In genomic region chr12:110909962-110910361, GRCm38 (mm10) we compare ENCODE assay signal across 24 mouse cellular contexts. TPM values are rescaled to one million over a fixed set of nuclear protein-coding genes. Genes with fewer than 3 reads are reported as not detected.
DNase-seq lines count a peak whose midpoint lies in the region; ATAC-seq and TF ChIP-seq lines count a peak whose summit lies in the region.
"Had no signal": no experiment of that assay in that cellular context is flagged by ENCODE, and none has a peak within 500 bp of the region (broad histone marks: within the 10 kb centered on the region; RNA-seq: fewer than 3 reads in every experiment).

No protein-coding gene starts in this region.

- no peak overlapping the region for H3K4me3 ChIP-seq in layer of hippocampus, adult 2 months
- H3K4me3 ChIP-seq: embryonic facial prominence, embryonic 10.5 days; embryonic facial prominence, embryonic 12.5 days; forebrain, embryonic 13.5 days; forebrain, embryonic 15.5 days had no signal

- no peak for TF ChIP-seq CTCF in layer of hippocampus, adult 2 months (conservative IDR thresholded peaks at IDR 0.05)

- ATAC-seq in frontal cortex, adult (ENCODE audit: low TSS enrichment) = peak; percentile 82
- ATAC-seq: activated CD4-positive, CD25-positive, alpha-beta regulatory T cell, adult 4 months; CD4-positive, CD25-positive, alpha-beta regulatory T cell, adult 4 months; forebrain, embryonic 13.5 days; forebrain, embryonic 15.5 days; forebrain, postnatal 0 days; Patski had no signal

- DNase-seq in frontal cortex, postnatal 25 days (ENCODE audit: low spot score in 2 of 2) = no peak
- DNase-seq in layer of hippocampus, adult 2 months (ENCODE audit: low spot score in 2 of 2) = peak in 1 of 2 experiments; percentile 36
- no peak for DNase-seq in layer of hippocampus, postnatal 36 days
- DNase-seq in brain, adult 2 months (ENCODE audit: low read depth, low spot score) = peak; percentile 79
- DNase-seq in telencephalon, adult 2 months (ENCODE audit: low read depth, low spot score) = peak; percentile 86
- DNase-seq in cerebellum, postnatal 25 days = no peak
- DNase-seq: adrenal gland, adult 8-10 months; adrenal gland, postnatal 14 days; adrenal gland, postnatal 36 days; B cell, adult 2 months; cerebellum, adult 11 months; cerebellum, adult 18-20 months; cerebellum, adult 8-10 months; cerebellum, postnatal 10 days; cerebellum, postnatal 36 days; forebrain, postnatal 0 days had no signal

- H3K27ac ChIP-seq in layer of hippocampus, adult 2 months = peak overlapping the region; percentile 84
- H3K27ac ChIP-seq: embryonic facial prominence, embryonic 10.5 days; embryonic facial prominence, embryonic 12.5 days; forebrain, embryonic 13.5 days; forebrain, embryonic 15.5 days had no signal

RNA-seq across cellular contexts. Expression of gene Tecpr2, which starts 20.9 kb away (rescaled TPM):
- total RNA-seq in layer of hippocampus, adult 2 months (2021) = 10 to 100 TPM; 39.5 to 42.0 TPM
- total RNA-seq in layer of hippocampus, postnatal 36 days (2021) = 10 to 100 TPM; 41.6 to 43.2 TPM

RNA-seq across cellular contexts. Expression of gene Cinp, which starts 21.0 kb away (rescaled TPM):
- total RNA-seq in layer of hippocampus, adult 2 months (2021) = 10 to 100 TPM; 63.4 to 65.1 TPM
- total RNA-seq in layer of hippocampus, postnatal 36 days (2021) = 10 to 100 TPM; 58.5 to 68.2 TPM

RNA-seq across cellular contexts. Expression of gene Zfp839, which starts 59.9 kb away (rescaled TPM):
- 10 to 100 TPM; 12.8 to 13.2 TPM for total RNA-seq in layer of hippocampus, adult 2 months (2021)
- 10 to 100 TPM; 11.6 to 12.4 TPM for total RNA-seq in layer of hippocampus, postnatal 36 days (2021)

Comparison
In these comparisons a context has a peak if more than half of its experiments do, and no peak if none do; other contexts are left out.
1. DNase-seq: peak in brain, adult 2 months (single experiment) and telencephalon, adult 2 months (single experiment); none in frontal cortex, postnatal 25 days (0 of 2), layer of hippocampus, postnatal 36 days (0 of 2) and cerebellum, postnatal 25 days (0 of 2).